Mouse (Mus musculus): ENCODE measurements around the gene Hhat.

Hhat gene

DNA sequence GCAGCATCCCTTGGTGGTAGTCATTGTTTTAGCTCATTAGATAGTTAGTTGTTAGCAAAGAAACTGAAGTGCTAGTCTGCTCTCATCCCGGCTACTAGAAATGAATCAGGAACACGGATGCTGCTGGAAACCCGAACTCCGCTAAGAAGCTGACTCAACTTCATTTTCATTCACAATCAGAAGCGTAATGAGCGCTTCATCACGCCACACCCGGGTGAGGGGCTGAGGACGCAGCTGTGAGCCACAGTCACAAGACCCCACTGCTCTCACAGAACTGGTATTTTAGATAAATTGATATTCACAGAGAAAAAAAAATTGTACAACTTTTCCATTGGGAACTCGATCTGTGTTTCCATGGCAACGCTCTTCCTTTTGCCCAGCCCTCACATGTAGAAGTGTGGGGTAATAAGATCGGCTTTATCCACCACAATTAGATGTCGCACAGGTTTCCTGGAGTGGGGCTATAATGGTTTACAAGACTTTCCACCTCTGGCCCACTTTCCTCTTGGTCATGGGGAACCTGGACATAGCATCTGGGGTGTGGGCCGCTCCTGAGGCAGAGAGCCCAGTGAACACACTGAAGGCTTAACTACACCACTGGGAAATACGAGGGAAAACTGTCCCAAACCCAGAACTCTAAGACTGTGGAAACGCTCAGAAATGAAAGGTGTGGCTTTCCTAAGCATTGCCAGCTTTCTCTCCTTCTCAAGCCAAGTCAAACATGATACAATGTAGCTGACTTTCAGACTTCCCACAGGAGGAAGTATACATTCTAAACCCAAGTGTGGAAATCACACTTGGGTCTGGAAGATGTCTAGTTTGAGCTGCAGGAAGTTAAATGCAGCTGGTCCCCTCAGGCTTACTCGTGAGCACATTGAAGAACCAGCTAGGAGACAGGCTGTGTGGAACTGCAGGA lies 14.3 kb upstream of the Hhat start:
- no peak for DNase-seq (ENCODE audit: low read depth)

GRCm38 (mm10) chr1:192784374-192784773 lies 13.4 kb upstream of the Hhat start:
- no peak for DNase-seq (ENCODE audit: low read depth)

GRCm38 (mm10) chr1:192781256-192781655 lies 10.2 kb upstream of the Hhat start:
- no peak for DNase-seq (ENCODE audit: low read depth)

DNA sequence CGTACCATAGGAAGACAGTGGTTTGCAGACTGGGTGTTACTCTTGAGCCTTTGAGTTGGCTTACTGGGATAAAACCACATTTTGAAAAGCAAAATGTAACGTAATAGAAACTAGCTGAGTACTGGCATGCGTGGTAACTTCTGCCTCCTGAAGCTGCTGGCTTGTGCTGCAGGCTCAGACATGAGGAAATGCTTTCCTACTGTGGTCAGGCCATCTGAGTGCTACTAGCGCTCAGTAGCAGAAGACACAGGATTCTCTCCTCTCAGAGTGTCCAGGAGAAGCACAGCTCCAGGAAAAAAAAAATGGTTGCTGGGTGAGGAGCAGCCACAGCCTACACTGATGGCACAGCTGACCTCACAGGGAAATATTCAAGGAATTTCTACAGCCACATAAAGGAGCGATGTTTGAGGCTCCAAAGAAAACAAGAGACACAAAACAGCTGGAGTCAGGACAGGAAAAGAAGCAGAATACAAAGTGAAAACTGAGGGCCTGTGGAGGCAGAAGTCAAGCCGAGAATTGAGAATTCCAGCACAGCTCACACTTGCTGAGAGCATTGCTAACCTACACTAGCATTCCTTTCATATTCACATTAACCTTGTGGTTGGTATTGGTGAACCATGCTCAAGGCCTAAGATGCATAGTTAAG lies 8.0 kb upstream of the Hhat start:
- no peak for DNase-seq (ENCODE audit: low read depth)

- DNase-seq (ENCODE audit: low read depth) = no peak
Observed at GRCm38 (mm10) chr1:192778206-192778605, 7.2 kb upstream of the Hhat start.

DNA sequence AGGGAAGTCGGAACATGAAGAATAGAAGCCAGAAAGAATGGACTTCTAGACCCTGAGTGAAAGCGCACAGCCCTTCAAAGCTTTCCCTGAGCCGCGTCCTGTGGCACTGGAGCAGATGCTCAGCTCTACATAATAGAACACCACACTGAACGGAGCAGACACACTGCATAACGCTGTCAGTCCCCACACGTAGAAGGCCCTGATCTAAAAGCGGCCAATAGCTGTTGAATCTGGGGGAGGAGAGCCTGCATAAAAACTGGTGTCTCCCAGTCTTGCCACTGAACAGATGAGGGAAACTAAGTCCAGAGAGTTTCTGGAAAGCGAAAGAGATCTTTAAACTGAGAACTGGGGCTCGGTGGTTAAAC lies 911 bp downstream of the Hhat start:
- no peak for DNase-seq (ENCODE audit: low read depth)

DNA sequence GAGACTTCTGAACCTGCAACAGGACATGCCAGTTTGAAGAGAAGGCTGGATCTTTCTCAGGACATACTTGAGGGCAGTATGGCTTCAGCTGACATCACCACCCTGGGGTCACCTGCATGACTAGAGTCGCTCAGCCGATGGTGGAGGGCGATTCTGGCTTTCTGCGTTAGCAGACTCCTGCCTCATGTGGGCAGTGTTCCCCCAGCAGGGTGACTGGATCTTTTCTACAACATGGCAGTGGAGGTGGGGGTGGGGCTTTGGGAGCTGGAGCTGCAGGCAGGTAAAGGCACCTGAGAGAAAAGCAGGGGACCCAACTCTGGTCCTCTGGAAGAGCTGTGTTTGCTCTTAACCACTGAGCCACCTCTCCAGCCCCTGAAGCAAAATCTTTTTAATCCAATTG lies 5.5 kb downstream of the Hhat start:
- DNase-seq (ENCODE audit: low read depth) = no peak

- no peak for DNase-seq (ENCODE audit: low read depth)
Observed at GRCm38 (mm10) chr1:192764547-192764946, 6.5 kb downstream of the Hhat start.

DNA sequence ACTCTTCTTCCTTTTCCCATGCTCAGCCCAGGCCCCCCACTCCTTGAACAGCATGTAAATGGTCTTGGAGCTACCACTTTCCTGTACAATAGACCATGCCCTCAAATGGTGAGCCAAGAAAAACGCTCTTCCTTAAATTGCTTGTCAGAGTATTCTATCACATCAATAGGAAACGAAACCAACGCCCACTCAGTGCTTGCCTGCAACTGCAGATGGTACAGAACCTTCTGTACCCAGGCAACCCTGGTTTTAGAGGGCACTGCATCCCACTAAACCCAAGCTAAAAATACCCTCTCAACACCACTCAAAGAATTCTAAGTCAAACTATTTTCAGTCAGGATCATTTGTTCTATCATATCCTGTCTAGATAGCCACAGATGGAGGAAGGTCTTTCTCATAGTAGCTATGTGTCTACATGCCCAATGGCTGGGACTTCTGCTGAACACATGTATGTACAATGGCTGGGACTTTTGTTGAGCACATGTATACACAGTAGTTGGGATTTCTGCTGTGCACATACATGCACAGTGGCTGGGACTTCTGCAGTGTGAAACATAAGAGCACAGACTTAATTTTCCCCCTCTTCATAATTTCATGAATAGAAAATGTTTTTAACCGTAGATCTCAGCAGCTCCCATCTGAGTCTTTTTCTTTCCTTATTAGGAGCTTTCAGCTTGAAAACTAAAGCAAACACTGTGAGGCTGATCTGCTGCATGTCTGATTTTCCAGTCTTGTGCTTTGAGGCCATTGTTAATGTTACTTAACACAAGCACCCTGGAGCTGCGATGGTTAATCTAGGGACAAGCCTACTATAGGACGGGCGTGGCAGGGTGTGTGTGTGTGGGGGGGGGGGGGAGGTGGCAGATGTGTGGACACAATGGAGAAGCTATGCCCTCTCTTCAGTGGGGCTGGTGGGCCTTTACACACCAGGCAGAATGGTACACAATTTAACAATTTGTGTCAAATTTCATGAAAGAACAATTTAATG lies 7.8 kb downstream of the Hhat start:
- no peak for DNase-seq (ENCODE audit: low read depth)

- no peak for DNase-seq (ENCODE audit: low read depth)
Observed at GRCm38 (mm10) chr1:192756674-192757073, 14.3 kb downstream of the Hhat start.

- DNase-seq (ENCODE audit: low read depth) = no peak
Observed at GRCm38 (mm10) chr1:192755685-192756606, 15.1 kb downstream of the Hhat start.

- no peak for DNase-seq (ENCODE audit: low read depth)
Observed at GRCm38 (mm10) chr1:192755246-192755645, 15.8 kb downstream of the Hhat start.

- DNase-seq (ENCODE audit: low read depth) = no peak
Observed at GRCm38 (mm10) chr1:192754268-192754667, 16.8 kb downstream of the Hhat start.

- no peak for DNase-seq (ENCODE audit: low read depth)
Observed at GRCm38 (mm10) chr1:192752659-192753601, 18.1 kb downstream of the Hhat start.

- DNase-seq (ENCODE audit: low read depth) = no peak
Observed at GRCm38 (mm10) chr1:192750042-192750437, 21.0 kb downstream of the Hhat start.

GRCm38 (mm10) chr1:192749270-192750041 lies 21.6 kb downstream of the Hhat start:
- no peak for DNase-seq (ENCODE audit: low read depth)

GRCm38 (mm10) chr1:192746201-192746600 lies 24.8 kb downstream of the Hhat start:
- no peak for DNase-seq (ENCODE audit: low read depth)

DNA sequence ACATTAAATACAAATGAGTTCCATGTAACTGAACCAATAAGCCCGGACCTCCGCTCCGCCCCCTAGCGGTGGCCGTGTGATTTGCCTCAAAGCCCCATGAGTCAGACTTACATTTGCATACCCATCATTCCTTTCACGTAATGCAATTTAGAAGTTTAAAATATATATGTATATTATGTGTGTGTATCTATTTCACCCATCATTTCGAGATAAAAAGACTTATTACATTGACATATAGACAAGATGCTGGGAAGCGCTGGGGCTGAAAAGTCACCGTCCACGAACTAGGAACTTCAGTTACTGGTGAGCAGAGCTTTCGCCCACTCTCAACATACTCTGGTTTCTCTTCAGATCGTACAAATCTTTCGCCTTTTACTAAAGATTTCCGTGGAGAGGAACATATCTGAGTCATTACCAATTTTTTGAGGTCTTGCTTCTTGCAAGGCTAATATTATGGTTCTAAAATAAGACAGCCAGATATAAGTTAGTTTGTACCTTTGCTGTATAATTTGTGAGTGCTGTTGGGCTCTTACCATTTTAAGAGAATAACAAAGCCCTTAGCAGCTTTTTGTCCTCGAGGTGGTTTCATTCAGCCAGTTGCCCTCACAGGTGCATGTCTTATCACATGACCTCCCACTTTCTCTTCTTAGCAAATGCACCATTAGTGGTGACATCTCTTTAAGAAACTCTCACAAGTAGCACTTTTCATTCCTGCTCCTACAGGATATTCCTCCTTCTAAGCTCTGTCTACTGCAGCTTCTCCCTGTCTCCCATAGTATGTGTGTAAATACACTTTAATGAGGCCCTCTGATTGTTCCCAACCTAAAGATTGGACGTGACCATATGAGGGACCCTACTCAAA lies 25.6 kb downstream of the Hhat start:
- DNase-seq (ENCODE audit: low read depth) = peak; percentile 73

Data from c-Kit-positive CD71-positive TER-119-negative erythroid progenitor cells, embryonic 14.5 days (primary cell).